Mouse (Mus musculus): Measurements from ENCODE around the gene Mars. TPM values are rescaled to one million over a fixed set of nuclear protein-coding genes. Genes with fewer than 3 reads are reported as not detected.

The Mars gene
- 44.1 TPM for total RNA-seq (2023)

DNA sequence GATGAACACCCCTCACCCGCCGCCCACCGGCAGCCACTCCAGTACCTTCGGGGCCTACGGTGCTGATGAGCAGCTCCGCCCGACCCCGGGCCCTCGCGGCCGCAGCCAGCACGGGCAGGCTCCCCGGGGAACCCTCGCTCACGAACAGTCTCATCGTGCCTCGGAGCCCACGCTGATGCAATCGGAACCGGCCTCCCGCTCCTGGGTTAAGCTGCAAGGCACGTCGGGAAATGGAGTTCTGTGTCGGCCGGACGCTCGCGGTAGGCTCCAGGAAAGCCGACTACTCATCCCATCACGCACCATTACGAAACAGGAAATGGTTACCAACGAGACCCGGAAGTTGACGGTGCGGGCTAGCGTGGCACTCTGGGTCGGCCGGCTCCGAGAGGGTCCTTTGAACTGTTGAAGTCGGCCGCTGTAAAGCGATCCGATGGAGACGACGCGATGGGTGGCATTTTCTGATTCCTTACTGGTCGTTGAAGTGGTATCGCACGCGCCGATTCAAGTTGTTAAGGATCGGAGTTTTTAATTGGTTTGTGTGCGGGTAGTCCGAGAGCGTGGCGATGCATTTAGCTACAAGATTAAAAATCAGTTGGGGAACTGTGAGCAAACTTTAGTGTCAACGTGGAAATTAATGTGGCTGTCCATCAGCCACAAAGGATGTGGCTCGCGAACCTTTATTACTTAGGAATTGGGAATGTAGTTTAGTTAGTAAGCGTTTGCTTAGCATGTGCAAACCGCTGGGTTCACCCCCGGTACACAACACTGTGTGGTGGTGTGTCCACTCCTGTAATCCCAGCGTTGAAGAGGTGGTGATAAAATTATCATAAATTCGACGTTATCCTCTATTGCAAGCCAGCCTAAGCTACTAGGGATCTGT is at the start of gene Mars:
Gene Mars, minus strand, starts transcription at position 311 of the 880 bp plus-strand sequence.

DNA sequence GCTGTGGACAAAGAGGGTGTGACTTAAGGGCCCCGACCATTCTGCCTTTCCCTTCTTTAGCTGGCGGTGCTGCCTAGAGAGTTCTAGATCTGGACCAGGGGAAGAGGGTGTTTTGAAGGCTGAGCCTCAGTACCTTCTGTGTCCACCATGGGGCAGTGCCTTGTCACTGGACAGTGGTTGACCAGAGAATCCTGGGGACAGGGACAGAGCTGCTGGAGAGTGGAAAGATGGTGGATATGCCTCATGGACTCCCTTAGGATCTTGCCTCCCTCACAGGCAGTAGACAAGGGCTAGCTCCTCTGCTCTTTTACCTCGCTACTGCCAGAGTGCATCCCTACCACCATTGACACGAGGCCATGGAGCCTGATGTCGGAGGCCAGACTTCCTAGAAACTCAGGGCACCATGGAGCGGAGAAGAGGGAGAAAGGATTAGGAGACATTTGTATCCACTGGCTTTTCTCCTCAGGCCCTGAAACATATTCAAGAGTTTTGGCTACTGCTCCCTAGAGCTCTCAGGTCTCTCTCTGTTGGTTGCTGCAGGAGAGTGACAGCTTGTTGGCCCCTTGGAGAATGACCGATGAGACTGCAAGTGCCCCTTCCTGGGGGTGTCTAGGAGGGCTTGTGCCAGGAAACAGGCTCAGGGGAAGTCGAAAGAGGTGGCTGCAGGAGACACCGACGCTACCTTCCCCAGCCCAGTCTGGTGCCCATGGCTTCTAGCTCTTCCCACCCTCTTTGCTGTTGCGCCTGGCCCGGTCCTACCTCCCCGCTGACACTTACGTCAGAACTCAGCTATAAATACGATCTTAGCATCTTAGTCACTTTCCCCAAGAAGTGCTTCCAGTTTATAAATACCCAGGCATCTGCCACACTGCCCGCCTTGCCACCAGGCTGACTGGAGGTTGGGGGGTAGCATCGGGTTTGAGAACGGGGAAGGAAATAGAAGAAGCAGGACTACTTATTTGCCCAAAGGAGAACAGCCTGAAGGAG is 42.6 kb upstream of the Mars start, which contains the start of gene Inhbe:
Gene Inhbe, minus strand, starts transcription at position 503 of the 987 bp plus-strand sequence.

DNA sequence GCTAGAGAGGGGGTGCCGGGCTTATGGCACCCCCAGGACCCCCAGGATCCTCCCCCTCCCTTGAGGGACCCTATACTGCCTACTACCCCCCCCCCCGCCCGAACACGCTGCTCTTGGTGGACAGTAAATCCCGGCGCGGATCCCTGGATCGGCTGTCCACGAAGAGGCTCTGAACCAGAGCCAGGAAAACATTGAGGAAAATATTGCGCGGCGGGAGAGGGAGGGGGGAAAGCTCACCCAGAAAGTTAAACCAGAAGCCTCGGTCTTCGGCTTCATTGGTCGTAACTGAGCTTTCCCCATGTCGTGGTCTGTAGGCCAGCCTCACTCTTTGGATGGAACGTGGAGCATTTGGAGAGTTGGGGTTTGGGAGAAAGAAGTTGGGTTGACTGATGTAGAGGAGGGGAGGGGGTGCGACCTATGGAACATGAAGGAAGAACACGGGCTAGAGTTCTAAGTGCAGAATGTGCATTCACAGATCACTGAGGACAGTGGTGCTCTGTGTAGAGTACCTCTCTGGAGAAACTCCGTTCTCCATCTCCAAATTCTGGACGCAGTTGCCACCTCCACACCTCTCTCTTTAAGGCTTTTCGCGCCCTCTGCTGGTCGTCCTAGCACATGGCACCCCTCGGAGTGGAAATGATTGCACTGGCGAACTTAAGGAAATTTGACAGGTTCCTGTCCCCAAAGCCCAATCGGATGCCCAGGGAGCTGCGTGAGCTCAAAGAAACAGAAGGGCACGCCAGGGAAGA is 30.5 kb upstream of the Mars start, which contains the start of gene Gli1:
Gene Gli1, minus strand, starts transcription at position 84 of the 749 bp plus-strand sequence.

DNA sequence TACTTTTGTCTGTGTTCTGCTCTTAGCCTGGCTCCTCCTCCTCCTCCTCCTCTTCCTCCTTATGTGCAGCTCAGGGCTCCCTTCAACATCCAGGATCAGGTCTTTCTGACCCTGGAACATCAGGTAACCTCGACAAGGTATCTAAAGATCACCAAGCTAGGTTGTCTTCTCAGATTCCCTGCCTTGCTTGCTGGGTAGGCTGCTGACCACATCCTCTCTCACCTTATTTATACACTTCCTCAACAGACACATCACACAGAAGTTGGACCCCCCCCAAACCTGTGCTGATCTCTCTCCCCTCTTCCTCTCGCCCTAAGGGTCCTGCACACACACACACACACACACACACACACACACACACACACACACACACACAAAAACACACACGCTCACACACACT is 10.0 kb upstream of the Mars start, which contains the start of gene Arhgap9:
Gene Arhgap9, plus strand, starts transcription at position 344 of the 400 bp plus-strand sequence.

DNA sequence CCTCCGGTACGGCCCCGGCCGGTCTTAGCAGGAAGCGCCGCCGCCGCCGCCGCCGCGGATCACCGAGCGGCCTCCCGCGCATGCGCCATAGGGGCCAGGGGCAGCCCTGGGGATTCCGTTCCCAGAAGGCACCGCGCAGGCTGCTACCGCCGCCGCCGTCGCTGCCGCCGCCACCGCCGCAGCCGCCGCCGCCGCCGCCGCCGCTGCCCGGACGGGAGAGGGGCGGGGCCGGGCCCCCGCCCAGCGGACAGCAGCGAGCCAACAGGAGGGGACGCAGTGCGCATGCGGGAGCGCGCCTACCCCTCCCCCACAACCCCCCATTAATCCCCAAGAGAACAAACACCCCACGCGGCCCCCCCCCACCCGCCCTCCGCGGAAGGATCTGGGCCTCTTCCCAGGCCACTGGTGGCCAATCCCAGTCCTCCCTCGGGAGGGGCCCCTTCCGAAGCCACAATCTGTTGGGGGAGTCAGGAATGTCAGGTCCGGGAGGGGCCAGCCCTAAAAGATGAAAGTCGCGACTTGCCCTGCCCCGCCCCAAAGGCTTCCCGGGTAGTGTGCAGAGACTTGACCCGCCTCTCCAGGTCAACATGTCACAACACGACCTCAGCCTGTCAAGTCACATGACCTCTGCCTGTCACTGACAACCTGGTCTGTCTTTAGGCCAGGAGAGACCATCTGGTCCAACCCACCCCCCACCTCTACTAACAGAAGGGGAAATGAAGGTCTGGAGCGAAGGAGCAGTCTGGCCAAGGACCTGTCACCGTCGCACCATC is 22.6 kb downstream of the Mars start, which contains the start of gene Mbd6:
Gene Mbd6, minus strand, starts transcription at position 219 of the 773 bp plus-strand sequence.

DNA sequence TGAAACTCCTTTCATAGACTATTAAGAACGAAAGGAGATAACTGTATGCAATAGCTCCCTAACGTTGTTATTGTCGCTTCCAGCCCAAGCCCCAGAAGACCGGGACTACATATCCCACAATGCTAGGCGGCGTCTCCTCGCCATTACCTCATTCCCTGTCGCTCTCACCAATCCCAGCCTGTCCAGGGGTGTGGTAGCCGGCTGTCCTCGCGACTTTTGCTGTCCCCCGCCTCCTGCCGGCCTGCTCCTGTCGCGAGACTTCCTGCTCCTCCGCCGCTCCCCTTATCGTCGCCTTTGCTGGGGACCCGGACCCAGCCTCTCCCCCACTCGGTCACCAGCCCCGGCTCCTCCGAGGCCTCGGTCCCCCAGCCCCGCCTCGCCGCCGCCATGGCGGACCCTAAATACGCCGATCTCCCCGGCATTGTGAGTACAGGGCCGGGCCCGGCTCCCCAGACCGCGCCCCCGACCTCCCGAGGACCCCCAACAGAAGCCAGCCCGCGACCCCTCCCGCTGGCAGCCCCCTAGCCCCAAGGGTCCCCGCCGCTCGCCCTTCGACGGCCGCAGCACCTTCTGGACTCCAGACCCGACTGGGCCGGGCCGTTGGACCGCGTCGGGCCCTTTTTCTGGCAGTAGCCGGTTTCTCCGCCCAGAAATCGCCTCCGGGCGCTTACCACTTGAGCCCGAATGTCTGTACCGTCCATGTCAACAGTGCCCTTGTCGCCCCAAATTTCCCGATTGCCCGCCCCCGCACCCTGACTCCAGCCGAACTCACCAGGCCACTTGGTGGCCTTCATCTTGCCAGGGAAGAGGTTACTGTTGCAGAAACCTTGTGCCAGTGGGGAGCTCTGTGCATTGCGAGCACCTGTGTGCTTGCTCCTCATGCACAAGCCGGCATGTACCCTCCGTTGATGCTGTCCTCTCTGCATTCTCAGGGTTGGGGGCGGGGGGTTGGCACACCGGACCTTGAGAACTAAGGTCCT is 45.2 kb downstream of the Mars start, which contains the start of gene Dctn2:
Gene Dctn2, plus strand, starts transcription at position 257 of the 980 bp plus-strand sequence.

DNA sequence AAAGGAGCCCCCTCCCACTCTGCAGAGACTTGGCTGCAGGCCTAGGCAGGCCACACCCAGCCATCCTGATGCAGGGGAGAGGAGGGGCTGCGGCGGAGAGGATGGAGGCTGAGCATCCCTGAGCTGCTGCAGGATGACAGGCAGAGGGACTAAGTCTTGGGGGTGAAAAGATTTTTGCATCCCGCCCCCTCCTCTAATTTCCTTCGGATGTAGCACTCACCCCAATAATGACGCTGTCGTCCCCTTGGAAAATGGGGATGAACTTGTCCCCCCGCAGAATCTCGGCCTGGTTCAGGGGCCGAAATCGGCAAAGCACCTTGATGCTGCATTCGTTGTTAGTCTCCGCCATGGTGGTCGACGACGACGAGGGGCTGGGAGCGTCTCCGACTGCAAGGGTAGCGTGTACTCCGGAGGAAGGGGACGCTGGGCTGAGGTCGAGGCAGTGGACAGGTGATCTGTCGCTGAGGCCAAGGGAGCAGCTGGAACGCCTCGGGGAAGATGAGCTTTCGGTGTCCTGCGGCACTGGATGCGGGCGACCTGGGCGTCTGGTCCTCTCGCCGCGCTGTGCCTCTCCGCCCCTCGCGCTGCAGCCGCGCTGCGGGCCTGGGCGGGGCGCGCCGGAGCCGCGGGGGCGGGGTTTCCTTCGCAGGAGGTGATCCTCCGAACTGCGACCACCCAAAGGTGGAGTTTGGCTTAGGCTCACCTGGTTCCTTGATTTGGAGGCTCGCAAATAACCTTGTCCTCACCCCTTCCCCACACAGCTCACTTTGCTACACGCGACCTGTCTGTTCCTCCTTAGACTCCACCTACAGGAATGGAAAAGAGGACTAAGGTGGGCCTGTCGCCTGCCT is 48.8 kb downstream of the Mars start, which contains the start of gene Kif5a:
Gene Kif5a, minus strand, starts transcription at position 801 of the 851 bp plus-strand sequence.

Other genes starting within 250 kb of the Mars start
- gene Cdk4, start 248.3 kb downstream of the Mars start, total RNA-seq (2023), result 126 TPM
- 10.0 TPM for gene Tspan31, start 241.5 kb downstream of the Mars start, total RNA-seq (2023)
- gene Agap2, start 236.5 kb downstream of the Mars start, total RNA-seq (2023), result 153 TPM
- gene Os9, start 190.7 kb downstream of the Mars start, total RNA-seq (2023), result 86.9 TPM
- gene B4galnt1, start 146.6 kb downstream of the Mars start, total RNA-seq (2023), result 838 TPM
- not detected for gene Slc26a10, start 131.1 kb downstream of the Mars start, total RNA-seq (2023)
- 0.49 TPM for gene Arhgef25, start 121.7 kb downstream of the Mars start, total RNA-seq (2023)
- 60.7 TPM for gene Dtx3, start 116.1 kb downstream of the Mars start, total RNA-seq (2023)
- 35.9 TPM for gene Pip4k2c, start 100.2 kb downstream of the Mars start, total RNA-seq (2023)
- not detected for gene Kif5a, start 48.4 kb downstream of the Mars start, total RNA-seq (2023)
- gene Dctn2, start 45.4 kb downstream of the Mars start, total RNA-seq (2023), result 99.5 TPM
- 93.2 TPM for gene Mbd6, start 22.8 kb downstream of the Mars start, total RNA-seq (2023)
- 328 TPM for gene Arhgap9, start 10.2 kb upstream of the Mars start, total RNA-seq (2023)
- gene Gli1, start 30.2 kb upstream of the Mars start, total RNA-seq (2023), result not detected
- not detected for gene Inhbe, start 42.6 kb upstream of the Mars start, total RNA-seq (2023)
- gene Inhbc, start 58.6 kb upstream of the Mars start, total RNA-seq (2023), result not detected
- gene R3hdm2, start 68.5 kb upstream of the Mars start, total RNA-seq (2023), result 83.0 TPM
- gene Stac3, start 189.9 kb upstream of the Mars start, total RNA-seq (2023), result 6.2 TPM
- not detected for gene Ndufa4l2, start 203.2 kb upstream of the Mars start, total RNA-seq (2023)
- 117 TPM for gene Shmt2, start 210.7 kb upstream of the Mars start, total RNA-seq (2023)
- gene Nxph4, start 222.8 kb upstream of the Mars start, total RNA-seq (2023), result not detected

Measured in CD8-positive naive resting alpha-beta T cell, adult 57 days (primary cell).